Mouse (Mus musculus) liver, embryonic 12.5 days (tissue): Measurements from ENCODE around the gene Spock1. TPM values are rescaled to one million over a fixed set of nuclear protein-coding genes. Genes with fewer than 3 reads are reported as not detected.

Experiments used
- ATAC-seq: fragments of 200-750 bp; cut with Nextera tagmentation; 2 replicates; pipeline ENCODE4 v1.8.0; 2017; ENCODE audit warnings: moderate number of reproducible peaks, mild to moderate bottlenecking, moderate library complexity
- H3K27ac ChIP-seq: fragments of 300-500 bp; sonication (generic); 2 replicates; pipeline ENCODE4 v1.5.1; 2016; ENCODE audit warnings: mild to moderate bottlenecking
- H3K27me3 ChIP-seq: fragments of 300-500 bp; sonication (generic); replicated peaks from 2 replicates; pipeline ENCODE4 v1.6.1; 2016; ENCODE audit warnings: mild to moderate bottlenecking, moderate library complexity
- H3K36me3 ChIP-seq: fragments of 300-500 bp; sonication (generic); 2 replicates; pipeline ENCODE4 v1.6.1; 2016; ENCODE audit warnings: mild to moderate bottlenecking, moderate library complexity
- H3K4me1 ChIP-seq: fragments of 300-500 bp; sonication (generic); 2 replicates; pipeline ENCODE4 v1.6.1; 2016
- H3K4me2 ChIP-seq: fragments of 300-500 bp; sonication (generic); 2 replicates; pipeline ENCODE4 v1.6.1; 2016; ENCODE audit warnings: mild to moderate bottlenecking, moderate library complexity
- H3K4me3 ChIP-seq: fragments of 300-500 bp; sonication (generic); 2 replicates; pipeline ENCODE4 v1.5.1; 2016; ENCODE audit warnings: mild to moderate bottlenecking, moderate library complexity
- H3K9ac ChIP-seq: fragments of 300-500 bp; sonication (generic); 2 replicates; pipeline ENCODE4 v1.6.1; 2016; ENCODE audit warnings: mild to moderate bottlenecking, moderate library complexity
- H3K9me3 ChIP-seq: fragments of 300-500 bp; sonication (generic); replicated peaks from 2 replicates; pipeline ENCODE4 v1.6.1; 2016; ENCODE audit warnings: mild to moderate bottlenecking, moderate library complexity
- WGBS: fragments of 180-500 bp; shearing (Covaris S2); methylation state at CpG from one replicate; pipeline ENCODE4 v1.1.7; 2016; ENCODE audit not compliant: insufficient replicate concordance; 5-methylcytosine and 5-hydroxymethylcytosine counted together
- polyA plus RNA-seq: library from polyadenylated mRNA; unstranded; fragments of >200 nt; fragmentation: Nextera tagmentation; extraction: Ambion mirVana; gene quantifications from 2 replicates; pipeline ENCODE4 v1.2.1, GENCODE M21; 2016

Spock1 gene
- polyA plus RNA-seq, 1 experiment from 2014 or later = 0.27 TPM

GRCm38 (mm10) chr13:57856311-57856853, 51.8 kb downstream of the Spock1 start:
- H3K9me3 ChIP-seq = no peaks in the 10 kb centered on the region
- no peak overlapping the region for H3K4me3 ChIP-seq
- H3K27me3 ChIP-seq = no peaks in the 10 kb centered on the region
- ATAC-seq = no peak
- H3K36me3 ChIP-seq = no peaks in the 10 kb centered on the region
- 68% methylated on average over 10 of the region's 10 CpGs for WGBS
- no peak overlapping the region for H3K27ac ChIP-seq
- H3K4me1 ChIP-seq = no peaks in the 10 kb centered on the region
- H3K4me2 ChIP-seq = no peak overlapping the region
- no peak overlapping the region for H3K9ac ChIP-seq

GRCm38 (mm10) chr13:57855766-57856165, 52.4 kb downstream of the Spock1 start:
- Histone ChIP-seq H3K36me3 (no peaks in the 10 kb centered on the region), H3K27me3 (no peaks in the 10 kb centered on the region), H3K4me2 (no peak overlapping the region), H3K9ac (no peak overlapping the region), H3K27ac (no peak overlapping the region), H3K4me3 (no peak overlapping the region), H3K4me1 (no peaks in the 10 kb centered on the region), H3K9me3 (no peaks in the 10 kb centered on the region)
- ATAC-seq = no peak
- WGBS = 63% methylated on average over 4 of the region's 4 CpGs

GRCm38 (mm10) chr13:57854416-57854815, 53.7 kb downstream of the Spock1 start:
- H3K27me3 ChIP-seq = no peaks in the 10 kb centered on the region
- no peak overlapping the region for H3K9ac ChIP-seq
- no peaks in the 10 kb centered on the region for H3K4me1 ChIP-seq
- H3K9me3 ChIP-seq = no peaks in the 10 kb centered on the region
- no peaks in the 10 kb centered on the region for H3K36me3 ChIP-seq
- no peak overlapping the region for H3K27ac ChIP-seq
- H3K4me3 ChIP-seq = no peak overlapping the region
- H3K4me2 ChIP-seq = no peak overlapping the region
- WGBS = 57% methylated on average over 8 of the region's 8 CpGs
- no peak for ATAC-seq

- H3K4me3 ChIP-seq = no peak overlapping the region
- no peaks in the 10 kb centered on the region for H3K4me1 ChIP-seq
- H3K27ac ChIP-seq = no peak overlapping the region
- WGBS = 44% methylated on average over 1 of the region's 1 CpGs
- no peak overlapping the region for H3K4me2 ChIP-seq
- H3K36me3 ChIP-seq = no peaks in the 10 kb centered on the region
- no peak overlapping the region for H3K9ac ChIP-seq
- ATAC-seq = no peak
- H3K9me3 ChIP-seq = no peaks in the 10 kb centered on the region
- H3K27me3 ChIP-seq = no peaks in the 10 kb centered on the region
Observed at GRCm38 (mm10) chr13:57853621-57854020, 54.5 kb downstream of the Spock1 start.

- WGBS = 75% methylated on average over 10 of the region's 10 CpGs
- Histone ChIP-seq H3K4me1 (no peaks in the 10 kb centered on the region), H3K36me3 (no peaks in the 10 kb centered on the region), H3K27ac (no peak overlapping the region), H3K9me3 (no peaks in the 10 kb centered on the region), H3K9ac (no peak overlapping the region), H3K27me3 (no peaks in the 10 kb centered on the region), H3K4me2 (no peak overlapping the region), H3K4me3 (no peak overlapping the region)
- ATAC-seq = no peak
Observed at GRCm38 (mm10) chr13:57853156-57853555, 55.0 kb downstream of the Spock1 start.

- no peak overlapping the region for H3K9ac ChIP-seq
- no peak for ATAC-seq
- no peak overlapping the region for H3K4me3 ChIP-seq
- no peak overlapping the region for H3K4me2 ChIP-seq
- H3K36me3 ChIP-seq = no peaks in the 10 kb centered on the region
- WGBS = 59% methylated on average over 1 of the region's 1 CpGs
- H3K27ac ChIP-seq = no peak overlapping the region
- H3K27me3 ChIP-seq = no peaks in the 10 kb centered on the region
- no peaks in the 10 kb centered on the region for H3K4me1 ChIP-seq
- no peaks in the 10 kb centered on the region for H3K9me3 ChIP-seq
Observed at GRCm38 (mm10) chr13:57848931-57849330, 59.2 kb downstream of the Spock1 start.

- H3K27me3 ChIP-seq = no peaks in the 10 kb centered on the region
- no peak overlapping the region for H3K4me2 ChIP-seq
- no peak overlapping the region for H3K9ac ChIP-seq
- WGBS = 76% methylated on average over 4 of the region's 4 CpGs
- ATAC-seq = no peak
- no peak overlapping the region for H3K4me3 ChIP-seq
- no peaks in the 10 kb centered on the region for H3K36me3 ChIP-seq
- no peak overlapping the region for H3K27ac ChIP-seq
- no peaks in the 10 kb centered on the region for H3K4me1 ChIP-seq
- no peaks in the 10 kb centered on the region for H3K9me3 ChIP-seq
Observed at GRCm38 (mm10) chr13:57847101-57847500, 61.0 kb downstream of the Spock1 start.

- ATAC-seq = no peak
- Histone ChIP-seq H3K4me3 (no peak overlapping the region), H3K36me3 (no peaks in the 10 kb centered on the region), H3K9me3 (no peaks in the 10 kb centered on the region), H3K27me3 (no peaks in the 10 kb centered on the region), H3K4me1 (no peaks in the 10 kb centered on the region), H3K4me2 (no peak overlapping the region), H3K9ac (no peak overlapping the region), H3K27ac (no peak overlapping the region)
- 81% methylated on average over 9 of the region's 9 CpGs for WGBS
Observed at GRCm38 (mm10) chr13:57846468-57846867, 61.7 kb downstream of the Spock1 start.

- Histone ChIP-seq H3K27ac (no peak overlapping the region), H3K4me3 (no peak overlapping the region), H3K4me1 (no peaks in the 10 kb centered on the region), H3K36me3 (no peaks in the 10 kb centered on the region), H3K9me3 (no peaks in the 10 kb centered on the region), H3K9ac (no peak overlapping the region), H3K4me2 (no peak overlapping the region), H3K27me3 (no peaks in the 10 kb centered on the region)
- ATAC-seq = no peak
- 71% methylated on average over 5 of the region's 5 CpGs for WGBS
Observed at GRCm38 (mm10) chr13:57841141-57841848, 66.8 kb downstream of the Spock1 start.

- no peak overlapping the region for H3K4me2 ChIP-seq
- ATAC-seq = no peak
- H3K4me1 ChIP-seq = no peaks in the 10 kb centered on the region
- peaks cover 6% of the 10 kb centered on the region for H3K9me3 ChIP-seq
- no peaks in the 10 kb centered on the region for H3K36me3 ChIP-seq
- no peaks in the 10 kb centered on the region for H3K27me3 ChIP-seq
- WGBS = 43% methylated on average over 5 of the region's 5 CpGs
- no peak overlapping the region for H3K9ac ChIP-seq
- no peak overlapping the region for H3K27ac ChIP-seq
- H3K4me3 ChIP-seq = no peak overlapping the region
Observed at GRCm38 (mm10) chr13:57837691-57838437, 70.3 kb downstream of the Spock1 start.

GRCm38 (mm10) chr13:57831374-57832163, 76.6 kb downstream of the Spock1 start:
- no peaks in the 10 kb centered on the region for H3K27me3 ChIP-seq
- no peaks in the 10 kb centered on the region for H3K36me3 ChIP-seq
- ATAC-seq = no peak
- no peaks in the 10 kb centered on the region for H3K4me1 ChIP-seq
- H3K9ac ChIP-seq = no peak overlapping the region
- H3K4me3 ChIP-seq = no peak overlapping the region
- WGBS = 63% methylated on average over 11 of the region's 11 CpGs
- H3K4me2 ChIP-seq = no peak overlapping the region
- peaks cover 6% of the 10 kb centered on the region for H3K9me3 ChIP-seq
- H3K27ac ChIP-seq = no peak overlapping the region

- Histone ChIP-seq H3K4me2 (no peak overlapping the region), H3K4me1 (no peaks in the 10 kb centered on the region), H3K4me3 (no peak overlapping the region), H3K27me3 (no peaks in the 10 kb centered on the region), H3K36me3 (no peaks in the 10 kb centered on the region), H3K9ac (no peak overlapping the region), H3K27ac (no peak overlapping the region), H3K9me3 (peaks cover 6% of the 10 kb centered on the region)
- ATAC-seq = no peak
- 76% methylated on average over 7 of the region's 7 CpGs for WGBS
Observed at GRCm38 (mm10) chr13:57830896-57831295, 77.2 kb downstream of the Spock1 start.
